Mouse (Mus musculus) CH12.LX (cell line): ENCODE measurements around the gene Lrmda. TPM values are rescaled to one million over a fixed set of nuclear protein-coding genes. Genes with fewer than 3 reads are reported as not detected.

Experiments used
- DNase-seq: peaks from one replicate; pipeline ENCODE4 v3.0.0-alpha.2; 2013; ENCODE audit errors: extremely low read depth
- H3K27ac ChIP-seq: 2 replicates; pipeline ENCODE4 v1.5.1; 2012; ENCODE audit warnings: low read depth, mild to moderate bottlenecking, control low read depth, moderate library complexity; ENCODE audit not compliant: insufficient read depth
- H3K27me3 ChIP-seq: replicated peaks from 2 replicates; pipeline ENCODE3; 2012; ENCODE audit warnings: inconsistent platforms
- H3K36me3 ChIP-seq, 2 experiments: replicated peaks in 1 of 2; 2 replicates each; pipeline versions ENCODE3 to v1.6.1; 2012; ENCODE audit warnings: inconsistent platforms in 1 of 2, low read length in 1 of 2, mild to moderate bottlenecking in 1 of 2, mixed read lengths in 1 of 2, moderate library complexity in 1 of 2; ENCODE audit not compliant: control insufficient read depth in 1 of 2, insufficient read depth in 1 of 2
- H3K4me1 ChIP-seq, 2 experiments: 2 replicates each; pipeline ENCODE4 v1.6.1; 2012; ENCODE audit warnings: inconsistent platforms in 1 of 2, moderate library complexity in 1 of 2; ENCODE audit not compliant: insufficient read depth in 2 of 2, control insufficient read depth in 1 of 2
- H3K4me2 ChIP-seq: 2 replicates; pipeline ENCODE4 v1.6.1; 2012; ENCODE audit warnings: low read depth, mild to moderate bottlenecking, control low read depth; ENCODE audit not compliant: poor library complexity, insufficient read depth, severe bottlenecking
- H3K4me3 ChIP-seq, 3 experiments: fragments of 150-350 bp in 1 of 3; sonication (generic) in 1 of 3; replicated peaks in 1 of 3; 2 replicates each; pipeline versions ENCODE3 to v1.5.1; 2011 to 2012; ENCODE audit warnings: low read depth in 2 of 3, low read length in 2 of 3, mild to moderate bottlenecking in 2 of 3, moderate library complexity in 2 of 3, control low read depth in 1 of 3, improper control_type of control experiment in 1 of 3, inconsistent platforms in 1 of 3, mixed read lengths in 1 of 3; ENCODE audit not compliant: poor library complexity in 1 of 3
- H3K79me2 ChIP-seq: replicated peaks from 2 replicates; pipeline ENCODE4 v1.6.1; 2012; ENCODE audit warnings: mild to moderate bottlenecking, moderate library complexity; ENCODE audit not compliant: control insufficient read depth, poor library complexity, insufficient read depth, severe bottlenecking; ENCODE audit errors: extremely low read depth
- H3K9ac ChIP-seq: 2 replicates; pipeline ENCODE4 v1.6.1; 2012; ENCODE audit warnings: low read depth, mild to moderate bottlenecking, control low read depth, moderate library complexity; ENCODE audit not compliant: insufficient read depth
- H3K9me3 ChIP-seq: replicated peaks from 2 replicates; pipeline ENCODE3; 2012; ENCODE audit warnings: low read length, inconsistent platforms, mixed read lengths
- BHLHE40 ChIP-seq: IDR thresholded peaks from 2 replicates; pipeline ENCODE4 v1.6.1; 2011; ENCODE audit warnings: mild to moderate bottlenecking, low read depth, low read length, improper control_type of control experiment
- CTCF ChIP-seq, 2 experiments: IDR thresholded peaks in 1 of 2; conservative IDR thresholded peaks in 1 of 2; 2 replicates each; pipeline ENCODE4 v1.5.1; 2011 to 2012; ENCODE audit warnings: low read depth in 2 of 2, low read length in 2 of 2, improper control_type of control experiment in 1 of 2, inconsistent platforms in 1 of 2, mild to moderate bottlenecking in 1 of 2, moderate library complexity in 1 of 2
- E2F4 ChIP-seq: IDR thresholded peaks from 2 replicates; pipeline ENCODE4 v1.6.1; 2011; ENCODE audit warnings: low read depth, low read length, improper control_type of control experiment; ENCODE audit not compliant: insufficient replicate concordance
- GABPA ChIP-seq: IDR thresholded peaks from 2 replicates; pipeline ENCODE4 v1.6.1; 2012; ENCODE audit warnings: low read depth, low read length, improper control_type of control experiment, inconsistent platforms; ENCODE audit not compliant: insufficient replicate concordance
- HCFC1 ChIP-seq: IDR thresholded peaks from 2 replicates; pipeline ENCODE4 v1.6.1; 2012; ENCODE audit warnings: low read depth, mild to moderate bottlenecking, inconsistent platforms, low read length, improper control_type of control experiment
- JUN ChIP-seq: IDR thresholded peaks from 2 replicates; pipeline ENCODE4 v1.6.1; 2011; ENCODE audit warnings: low read depth, mild to moderate bottlenecking, low read length, improper control_type of control experiment, moderate library complexity; ENCODE audit not compliant: insufficient read depth
- KAT2A ChIP-seq: IDR thresholded peaks from 2 replicates; pipeline ENCODE4 v1.6.1; 2012; ENCODE audit warnings: low read length, improper control_type of control experiment, inconsistent platforms; ENCODE audit not compliant: insufficient replicate concordance
- MAFK ChIP-seq: IDR thresholded peaks from 2 replicates; pipeline ENCODE4 v1.6.1; 2011; ENCODE audit warnings: low read length, improper control_type of control experiment; ENCODE audit not compliant: insufficient replicate concordance
- MAX ChIP-seq: IDR thresholded peaks from 2 replicates; pipeline ENCODE4 v1.6.1; 2011; ENCODE audit warnings: low read length, improper control_type of control experiment
- MAZ ChIP-seq: IDR thresholded peaks from 2 replicates; pipeline ENCODE4 v1.6.1; 2012; ENCODE audit warnings: low read depth, mild to moderate bottlenecking, inconsistent platforms, low read length, improper control_type of control experiment, moderate library complexity
- MXI1 ChIP-seq: IDR thresholded peaks from 2 replicates; pipeline ENCODE4 v1.6.1; 2011; ENCODE audit warnings: mild to moderate bottlenecking, low read depth, low read length, improper control_type of control experiment
- MYC ChIP-seq: IDR thresholded peaks from 2 replicates; pipeline ENCODE4 v1.6.1; 2011; ENCODE audit warnings: low read depth, mild to moderate bottlenecking, improper control_type of control experiment, low read length
- NRF1 ChIP-seq: IDR thresholded peaks from 2 replicates; pipeline ENCODE4 v1.6.1; 2014; ENCODE audit warnings: low read depth, mild to moderate bottlenecking, inconsistent platforms, low read length, improper control_type of control experiment, moderate library complexity
- PAX5 ChIP-seq: IDR thresholded peaks from 2 replicates; pipeline ENCODE4 v1.6.1; 2012; ENCODE audit warnings: low read length, inconsistent platforms, mixed read lengths
- POLR2A ChIP-seq: IDR thresholded peaks from 2 replicates; pipeline ENCODE4 v1.6.1; 2011; ENCODE audit warnings: low read depth, mild to moderate bottlenecking, improper control_type of control experiment, low read length
- RAD21 ChIP-seq: IDR thresholded peaks from 2 replicates; pipeline ENCODE4 v1.6.1; 2011; ENCODE audit warnings: low read depth, mild to moderate bottlenecking, low read length, improper control_type of control experiment, moderate library complexity
- SMC3 ChIP-seq: IDR thresholded peaks from 2 replicates; pipeline ENCODE4 v1.6.1; 2011; ENCODE audit warnings: low read depth, low read length, improper control_type of control experiment
- TBP ChIP-seq: conservative IDR thresholded peaks from 2 replicates; pipeline ENCODE4 v1.6.1; 2011; ENCODE audit warnings: low read depth, low read length, improper control_type of control experiment
- TCF12 ChIP-seq: IDR thresholded peaks from 2 replicates; pipeline ENCODE4 v1.6.1; 2014; ENCODE audit warnings: low read depth, mild to moderate bottlenecking, inconsistent platforms, low read length, improper control_type of control experiment
- USF1 ChIP-seq: IDR thresholded peaks from 2 replicates; pipeline ENCODE4 v1.6.1; 2014; ENCODE audit warnings: low read depth, mild to moderate bottlenecking, inconsistent platforms, low read length, improper control_type of control experiment
- USF2 ChIP-seq: conservative IDR thresholded peaks from 2 replicates; pipeline ENCODE4 v1.6.1; 2011; ENCODE audit warnings: low read depth, low read length, improper control_type of control experiment
- ZKSCAN1 ChIP-seq: IDR thresholded peaks from 2 replicates; pipeline ENCODE4 v1.6.1; 2012; ENCODE audit warnings: low read depth, inconsistent platforms, low read length, improper control_type of control experiment, borderline replicate concordance
- ZNF384 ChIP-seq: IDR thresholded peaks from 2 replicates; pipeline ENCODE4 v1.6.1; 2012; ENCODE audit warnings: low read depth, low read length, improper control_type of control experiment, inconsistent platforms
- dilution Hi-C: fragments of 300-500 bp; cut with MboI; formaldehyde crosslinking; loops from 2 replicates; pipeline ENCODE4 v1.14.3; 2020; ENCODE audit warnings: low sequenced_read_pairs; ENCODE audit not compliant: extremely low pct_unique_long_range_greater_than_20kb, extremely low pct_ligation_motif_present
- in situ Hi-C: fragments of 300-500 bp; cut with MboI; formaldehyde crosslinking; loops from 3 replicates; pipeline ENCODE4 v1.14.3; 2019; ENCODE audit warnings: low sequenced_read_pairs, low pct_ligation_motif_present, low pct_unique_long_range_greater_than_20kb, mixed read lengths
- polyA plus RNA-seq: library from polyadenylated mRNA; unstranded; fragments of >175 nt; gene quantifications from 2 replicates; pipeline ENCODE4 v1.2.1, GENCODE M21; 2012; ENCODE audit warnings: low read depth; ENCODE audit not compliant: insufficient read length
- total RNA-seq, 2 experiments: library from RNA; depleted of rRNA; stranded (reverse); fragments of 300-350 nt in 1 of 2; fragments of >200 nt in 1 of 2; gene quantifications; 2 replicates each; pipeline ENCODE4 v1.2.3; 2012 to 2014

Lrmda gene
- total and polyA plus RNA-seq, 3 experiments: 0.89 to 3.7 (median 1.9) TPM

GRCm38 (mm10) chr14:23046330-23046729, 1026.8 kb downstream of the Lrmda start:
- no peak overlapping the region for H3K4me2 ChIP-seq
- peak; percentile 73 for DNase-seq
- peaks cover 4 to 19% of the 10 kb centered on the region in 2 experiments; a peak in 2 of 4 replicates for H3K4me1 ChIP-seq
- in situ Hi-C loops (loop anchor here (25.0 kb wide), 3 partner anchors 234 to 459 kb away; no protein-coding TSS in a partner anchor), dilution Hi-C loops (no loop called here)
- no peak for TF ChIP-seq ZNF384
- no peak for TF ChIP-seq TBP
- no peak for TF ChIP-seq E2F4
- no peak for TF ChIP-seq ZKSCAN1
- TF ChIP-seq CTCF (conservative IDR thresholded peaks at IDR 0.05 in 1 of 2, IDR thresholded peaks at IDR 0.05 in 1 of 2; ENCODE audit: low read depth in 2 of 2, low read length in 2 of 2): peak; percentile 42 to 71
- TF ChIP-seq RAD21: peak; percentile 72
- TF ChIP-seq USF1: no peak
- no peak for TF ChIP-seq GABPA
- TF ChIP-seq BHLHE40: no peak
- no peak for TF ChIP-seq JUN
- peak; percentile 55 for TF ChIP-seq SMC3
- H3K36me3 ChIP-seq: no peaks in the 10 kb centered on the region
- H3K27ac ChIP-seq: no peak overlapping the region
- no peaks in the 10 kb centered on the region for H3K79me2 ChIP-seq
- no peaks in the 10 kb centered on the region for H3K27me3 ChIP-seq
- no peaks in the 10 kb centered on the region for H3K9me3 ChIP-seq
- H3K4me3 ChIP-seq: no peak overlapping the region
- no peak overlapping the region for H3K9ac ChIP-seq

DNA sequence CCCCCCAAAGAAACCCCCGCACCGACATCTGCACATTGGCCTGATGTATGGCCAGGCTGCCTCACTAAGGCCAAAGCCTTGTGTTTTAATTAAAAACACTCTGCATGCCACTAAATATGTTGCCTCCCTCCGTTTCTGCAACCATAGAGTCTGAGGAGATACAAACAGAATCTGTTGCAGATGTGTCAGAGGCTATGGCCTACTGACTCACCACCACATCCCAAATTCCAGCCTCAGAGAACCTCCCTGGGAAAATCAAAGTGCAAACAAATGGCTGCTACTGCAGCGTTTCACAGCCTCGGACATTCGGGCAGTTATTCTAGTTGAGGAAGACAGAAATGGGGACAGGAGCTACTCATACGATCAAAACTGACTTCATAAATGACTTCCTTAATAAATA, 1031.9 kb downstream of the Lrmda start:
- H3K27me3 ChIP-seq: no peaks in the 10 kb centered on the region
- no peak overlapping the region for H3K4me2 ChIP-seq
- H3K4me1 ChIP-seq: peaks cover 4 to 5% of the 10 kb centered on the region in 2 experiments; a peak in 1 of 4 replicates
- H3K4me3 ChIP-seq: no peak overlapping the region
- dilution Hi-C loops (no loop called here), in situ Hi-C loops (no loop called here)
- no peaks in the 10 kb centered on the region for H3K79me2 ChIP-seq
- TF ChIP-seq ZNF384 (no peak), HCFC1 (no peak), MXI1 (no peak), POLR2A (no peak), MAZ (no peak), USF2 (no peak), NRF1 (no peak), MYC (no peak), MAFK (no peak), RAD21 (no peak), MAX (no peak), CTCF (conservative IDR thresholded peaks at IDR 0.05 in 1 of 2, IDR thresholded peaks at IDR 0.05 in 1 of 2; ENCODE audit: low read depth in 2 of 2, low read length in 2 of 2) (no peak), TBP (no peak), KAT2A (no peak), TCF12 (no peak), PAX5 (no peak), JUN (no peak)
- DNase-seq: no peak
- no peaks in the 10 kb centered on the region for H3K36me3 ChIP-seq
- no peak overlapping the region for H3K9ac ChIP-seq
- H3K9me3 ChIP-seq: no peaks in the 10 kb centered on the region
- no peak overlapping the region for H3K27ac ChIP-seq
